Mouse (Mus musculus) NIH3T3 (cell line): ENCODE data around the gene Fgf13.
A peak's percentile ranks its signal among the peaks of the same experiment; 100 is the strongest.

Experiments used
- DNase-seq: peaks from one replicate; pipeline ENCODE4 v3.0.0-alpha.2; 2012; ENCODE audit warnings: low read depth

The Fgf13 gene

DNA sequence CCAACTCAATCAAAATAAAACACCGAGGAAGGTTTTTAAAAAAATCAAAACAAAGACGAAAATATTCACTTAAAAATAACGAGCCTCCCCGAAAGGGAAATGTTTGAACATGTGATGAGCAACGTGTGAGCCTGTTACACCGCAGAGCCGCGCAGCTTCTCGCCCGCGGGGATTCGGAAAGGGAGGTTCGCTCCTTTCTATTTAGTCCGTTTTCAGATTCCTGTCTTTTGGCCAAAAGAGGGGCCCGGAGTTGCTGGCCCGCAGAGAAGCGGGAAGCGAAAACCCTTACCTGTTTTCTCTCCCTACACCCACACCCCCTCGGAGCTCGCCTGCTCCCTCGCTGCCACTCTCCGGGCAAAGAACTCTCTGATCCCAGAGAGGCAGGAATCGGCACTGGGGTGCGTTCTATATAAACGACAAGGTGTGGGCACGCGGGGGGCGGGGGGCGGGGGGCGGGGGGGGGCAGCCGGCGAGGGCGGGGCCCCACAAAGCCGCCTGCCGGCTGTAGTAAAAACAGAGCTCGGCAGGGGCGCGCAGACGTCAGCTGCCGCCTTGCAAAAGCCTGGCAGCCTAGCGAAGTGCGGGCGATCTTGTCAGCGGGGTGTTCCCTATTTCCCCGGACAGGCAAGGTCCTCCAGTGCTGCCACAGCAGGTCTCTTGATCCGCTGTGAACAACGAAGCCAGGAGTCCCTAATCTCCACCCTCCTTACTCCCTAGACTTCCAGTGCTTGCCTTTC lies at the start of gene Fgf13:
Fgf13 (minus strand) TSS at position 377 of the 737 bp plus-strand sequence.
- DNase-seq, result no peak

DNA sequence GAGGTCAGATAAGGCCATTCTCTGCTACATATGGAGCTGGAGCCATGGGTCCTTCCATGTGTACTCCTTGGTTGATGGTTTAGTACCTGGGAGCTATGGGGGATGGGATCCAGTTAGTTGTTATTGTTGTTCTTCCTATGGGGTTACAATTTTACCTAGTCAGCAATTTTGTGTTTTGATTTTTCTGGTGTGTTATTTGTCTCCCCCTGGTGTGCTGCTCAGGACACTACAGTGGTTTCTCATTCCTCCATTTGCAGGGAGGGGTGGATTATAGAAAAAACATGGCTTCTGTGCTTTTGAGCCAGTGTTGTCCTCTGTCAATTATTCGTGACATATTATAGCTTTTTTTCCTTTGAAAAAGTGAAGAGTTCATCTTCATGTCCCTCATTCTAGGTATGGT lies 38.7 kb upstream of the Fgf13 start:
- no peak for DNase-seq

DNA sequence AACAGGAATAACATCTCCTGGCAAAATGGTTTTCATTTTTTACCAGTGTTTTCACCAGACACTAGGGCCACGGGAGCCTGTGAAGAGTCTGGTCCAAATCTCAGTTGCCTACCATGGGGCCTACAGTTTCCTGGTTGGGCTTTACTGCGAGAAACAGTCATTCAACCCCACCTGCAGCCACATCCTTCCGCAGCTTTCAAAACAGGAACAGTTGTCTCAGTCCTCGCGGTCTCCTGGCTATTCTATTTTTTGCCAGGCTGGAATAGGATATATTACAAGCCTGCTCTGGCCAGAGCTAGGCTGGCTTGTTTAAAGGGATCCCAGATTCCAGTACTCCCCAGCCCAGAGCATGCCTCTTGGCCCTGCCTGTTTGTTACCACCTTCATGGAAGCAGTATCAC lies 21.2 kb upstream of the Fgf13 start:
- DNase-seq, result no peak

DNA sequence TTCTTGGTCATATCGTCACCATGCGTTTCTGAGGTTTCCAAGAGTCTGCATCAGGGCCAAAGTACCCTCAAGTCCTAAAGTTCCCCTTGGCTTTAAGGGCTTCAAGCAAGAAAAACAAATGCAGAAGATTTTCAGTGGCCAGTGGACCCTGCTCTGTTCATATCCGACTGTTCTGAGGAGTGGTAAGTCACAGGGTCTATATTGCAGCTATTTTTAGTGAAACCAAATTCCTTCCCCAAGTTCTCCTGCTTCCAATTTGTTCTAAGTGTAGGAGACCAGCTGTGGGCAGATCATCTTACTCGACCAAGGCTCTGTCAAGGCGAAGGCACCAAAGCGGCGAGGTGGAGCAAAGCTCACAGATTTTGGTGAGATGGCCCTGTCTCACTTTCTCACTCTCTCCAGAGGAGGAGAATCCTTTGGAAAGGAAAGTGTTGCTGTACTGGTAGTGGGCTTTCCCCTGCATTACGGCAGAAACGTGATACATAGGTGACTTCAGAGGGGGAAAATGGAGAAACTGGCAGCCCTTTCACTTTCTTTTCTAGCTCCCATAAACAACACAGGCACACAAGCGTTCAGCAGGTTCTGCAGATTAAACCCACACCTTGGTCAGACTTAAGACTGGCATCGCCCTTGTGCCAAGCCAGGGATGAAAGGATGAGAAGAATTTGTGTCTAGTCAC lies 17.8 kb upstream of the Fgf13 start:
- DNase-seq, result no peak

DNA sequence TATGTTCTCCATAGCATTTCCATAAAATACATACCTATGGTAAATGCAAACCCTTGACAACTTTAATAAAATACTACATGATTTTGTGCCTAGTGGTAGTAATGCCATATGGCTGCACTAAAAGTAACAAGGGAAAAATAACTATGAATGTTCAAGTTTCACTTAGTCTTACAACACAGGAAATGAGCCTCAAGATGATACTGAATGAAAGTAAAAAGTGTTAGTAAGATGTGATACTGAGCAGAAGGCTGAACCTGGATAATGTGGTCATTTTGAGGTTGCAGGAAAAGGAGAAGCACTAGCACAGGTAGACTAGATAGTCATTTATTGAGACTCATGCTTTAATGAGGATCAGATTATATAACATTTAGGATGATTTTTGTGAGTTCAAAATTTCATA lies 16.2 kb upstream of the Fgf13 start:
- no peak for DNase-seq

DNA sequence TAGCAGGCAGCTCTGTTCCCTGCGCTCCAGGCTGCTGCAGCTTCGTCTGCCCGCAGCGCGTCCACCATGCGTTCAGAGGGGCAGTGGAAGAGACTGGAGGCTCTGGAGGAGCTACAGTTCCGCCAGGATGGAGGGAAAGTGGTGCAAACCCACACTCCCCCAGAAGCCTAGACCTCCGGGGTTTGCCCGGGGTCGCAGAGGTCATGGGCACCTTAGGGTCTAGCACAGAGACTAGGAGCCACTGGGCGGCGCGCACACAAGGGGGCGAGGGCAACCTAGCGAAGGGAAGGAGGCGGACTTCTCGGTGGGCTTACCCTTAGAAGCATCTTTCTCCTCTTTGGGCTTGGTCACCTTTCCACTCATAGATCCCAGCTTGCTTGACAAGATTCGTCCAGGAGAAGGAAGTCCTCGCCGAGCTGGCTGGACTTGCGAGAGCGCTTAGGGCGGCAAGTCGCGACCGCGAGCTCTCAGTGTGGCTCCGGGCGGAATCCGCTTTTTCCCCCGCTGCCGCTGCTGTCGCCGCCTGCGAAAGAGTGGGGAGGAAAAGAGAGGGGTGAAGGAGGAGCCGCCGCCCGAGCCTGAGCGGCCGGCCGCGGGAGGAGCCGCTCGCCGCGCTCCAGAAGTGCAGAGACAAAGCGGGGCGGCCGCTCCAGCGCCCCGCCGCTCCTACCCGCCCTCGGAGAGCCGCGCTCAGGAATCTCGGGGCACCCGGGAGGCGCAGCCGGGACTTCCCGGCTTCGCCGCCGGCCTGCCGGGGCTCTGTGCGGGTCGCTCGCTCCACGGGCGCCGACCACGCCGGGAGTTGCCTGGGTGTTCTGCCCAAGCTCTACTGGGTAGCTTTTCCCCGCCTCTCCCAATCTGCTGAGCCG lies 811 bp downstream of the Fgf13 start:
- DNase-seq, result no peak

DNA sequence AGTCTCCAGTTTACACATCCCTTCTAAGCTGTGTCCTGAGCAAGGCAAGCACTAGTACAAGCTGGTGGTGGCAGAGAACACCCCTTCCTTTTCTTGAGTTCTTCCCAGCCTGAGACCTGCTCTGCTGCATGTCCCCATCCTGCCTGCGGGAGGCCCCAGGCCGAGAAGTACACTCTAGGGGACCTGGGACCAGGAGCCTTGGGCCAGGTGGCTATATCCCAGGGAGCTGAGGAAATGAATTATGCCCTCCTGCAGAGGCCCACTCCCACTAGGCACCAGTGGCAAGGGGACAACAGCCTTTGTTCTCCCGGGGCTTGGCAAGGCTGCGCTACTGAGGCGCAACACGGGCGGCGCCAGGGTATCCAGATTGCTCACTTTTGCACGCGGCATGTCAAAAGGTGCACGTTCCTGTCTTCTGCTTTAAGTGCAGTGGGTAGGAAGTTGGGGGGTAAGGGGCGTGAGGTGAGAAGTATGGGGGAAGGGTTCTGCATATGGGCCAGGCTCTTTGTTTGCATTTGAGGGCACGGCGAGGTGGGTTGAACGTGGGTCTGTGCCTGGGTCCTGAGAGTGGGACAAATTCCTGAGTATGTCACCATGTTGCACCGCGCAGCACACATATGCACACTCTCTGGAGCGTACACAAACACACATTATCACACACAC lies 1.7 kb downstream of the Fgf13 start:
- no peak for DNase-seq

DNA sequence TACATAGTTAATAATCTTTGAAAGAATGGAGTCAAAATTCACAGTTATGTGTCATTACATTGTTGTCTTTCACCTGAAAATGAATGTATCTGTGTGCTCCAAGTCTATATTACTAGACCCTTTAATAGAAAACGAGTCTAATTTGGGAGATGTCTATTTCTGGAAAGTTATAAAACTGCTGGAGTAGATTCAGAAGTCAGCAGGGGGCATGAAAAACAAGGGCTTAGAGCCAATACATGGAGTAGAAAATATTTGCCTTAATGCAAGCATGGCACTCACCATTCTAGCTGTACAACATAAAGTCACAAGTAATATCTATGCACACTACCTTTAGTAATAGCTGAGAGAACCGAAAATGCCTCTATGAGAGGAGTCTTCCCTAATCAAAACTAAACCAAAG lies 19.9 kb downstream of the Fgf13 start:
- no peak for DNase-seq

DNA sequence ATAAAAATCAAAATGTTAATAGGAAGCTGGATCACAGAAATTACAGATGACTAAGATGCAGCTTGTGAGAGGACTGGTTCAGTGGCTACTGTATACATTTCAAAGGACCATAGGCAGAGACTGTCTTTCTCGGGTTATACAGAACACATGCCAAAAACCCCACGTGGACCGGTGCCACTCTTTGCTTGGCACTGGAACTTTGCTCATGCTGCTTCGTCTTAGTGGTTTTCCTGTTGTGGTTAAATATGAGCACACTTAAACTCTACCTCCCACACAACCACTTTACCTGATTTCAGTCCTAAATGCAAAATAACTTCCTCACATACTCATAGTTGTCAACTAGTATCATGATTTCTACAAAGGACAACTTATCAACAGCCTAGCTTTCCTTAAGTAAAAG lies 59.6 kb downstream of the Fgf13 start:
- no peak for DNase-seq

DNA sequence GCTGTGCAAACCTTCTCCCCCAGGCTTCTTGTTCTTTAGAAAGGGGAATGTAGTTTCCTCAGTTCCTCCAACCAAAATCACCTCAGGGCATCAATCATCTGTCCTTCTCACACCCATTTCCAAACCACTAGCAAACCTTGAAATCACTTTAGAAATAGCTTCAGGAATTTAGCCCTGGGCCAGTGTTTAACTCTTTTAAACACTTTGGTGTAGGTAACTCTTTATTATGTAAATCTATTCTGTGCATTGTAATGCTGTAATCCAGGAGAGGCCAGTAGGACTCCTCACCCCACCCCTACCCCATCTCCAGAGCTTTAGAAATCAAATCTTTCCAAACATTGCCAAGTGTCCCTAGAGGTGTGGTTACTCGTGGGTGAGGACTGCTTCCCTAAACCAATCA lies 74.5 kb downstream of the Fgf13 start:
- no peak for DNase-seq

DNA sequence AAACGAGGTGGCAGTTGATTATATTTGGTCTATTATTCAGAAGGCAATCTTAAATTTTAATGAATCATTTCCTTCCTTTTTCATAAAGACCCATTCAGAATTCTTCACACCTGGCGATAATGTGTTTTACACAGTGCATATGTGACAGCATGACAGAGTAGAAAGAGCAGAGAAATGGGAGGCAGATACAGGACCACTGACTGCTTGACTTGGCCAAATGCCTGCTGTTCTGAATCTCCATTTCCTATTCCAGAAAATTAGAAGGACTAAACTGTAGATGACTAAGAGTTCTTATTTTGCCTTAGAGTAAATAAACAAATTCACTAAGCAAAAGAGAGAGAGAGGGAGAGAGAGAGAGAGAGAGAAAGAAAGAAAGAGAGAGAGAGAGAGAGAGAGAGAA lies 82.4 kb downstream of the Fgf13 start:
- no peak for DNase-seq

DNA sequence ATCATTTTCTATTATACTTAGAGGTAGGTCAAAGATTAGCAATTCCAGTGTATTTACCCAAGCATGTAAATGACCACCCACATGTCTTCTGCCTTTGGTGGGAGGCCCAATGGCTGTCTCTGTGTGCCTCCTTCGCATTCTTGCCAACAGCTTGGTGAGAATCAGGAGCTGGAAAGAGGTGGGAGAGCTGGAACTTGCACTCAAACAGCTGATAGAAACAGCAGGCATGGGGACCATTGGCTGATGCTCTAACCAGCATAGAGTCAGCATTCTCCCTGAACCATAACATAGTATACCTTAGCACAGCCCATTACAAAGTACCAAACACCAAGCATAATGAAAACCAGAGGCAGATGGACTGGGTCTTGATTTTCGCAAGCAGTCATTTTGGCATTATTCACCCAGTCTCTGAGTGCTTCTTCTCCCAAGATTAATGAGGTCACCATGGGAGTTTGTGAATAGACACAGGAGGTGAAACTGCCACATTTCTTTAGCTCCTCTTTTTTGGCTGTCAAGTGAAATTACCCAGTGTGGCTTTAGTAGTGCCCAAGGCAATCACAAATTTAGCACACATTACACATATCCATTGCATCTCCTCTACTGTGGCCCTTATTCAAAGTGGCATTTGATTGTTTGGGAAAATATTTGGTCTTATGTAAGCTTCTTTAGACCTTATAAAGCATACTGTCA lies 165.1 kb downstream of the Fgf13 start:
- DNase-seq, result no peak

DNA sequence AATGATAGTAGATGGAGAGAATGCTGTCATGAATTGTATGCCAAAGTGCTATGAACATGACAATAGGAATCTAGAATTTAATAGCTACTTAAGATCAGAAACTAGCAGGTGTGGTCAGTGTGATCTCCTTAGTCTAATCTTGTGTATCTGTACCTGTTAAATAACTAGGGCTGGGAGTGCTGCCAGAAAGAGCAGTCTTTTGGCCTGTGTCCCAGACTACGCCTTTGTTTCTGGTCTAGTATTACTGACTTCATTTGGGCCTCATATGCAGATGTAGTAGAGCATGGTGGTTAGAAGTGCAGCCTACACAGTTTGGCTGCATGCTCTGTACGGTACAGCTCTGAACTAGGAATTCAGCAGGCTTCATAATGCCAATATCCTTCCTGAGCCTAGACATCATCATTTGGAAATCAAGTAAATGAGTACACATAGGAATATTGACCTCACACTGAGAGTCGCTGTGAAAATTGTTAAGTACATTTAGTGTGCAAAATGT lies 276.9 kb downstream of the Fgf13 start:
- DNase-seq, result no peak

DNA sequence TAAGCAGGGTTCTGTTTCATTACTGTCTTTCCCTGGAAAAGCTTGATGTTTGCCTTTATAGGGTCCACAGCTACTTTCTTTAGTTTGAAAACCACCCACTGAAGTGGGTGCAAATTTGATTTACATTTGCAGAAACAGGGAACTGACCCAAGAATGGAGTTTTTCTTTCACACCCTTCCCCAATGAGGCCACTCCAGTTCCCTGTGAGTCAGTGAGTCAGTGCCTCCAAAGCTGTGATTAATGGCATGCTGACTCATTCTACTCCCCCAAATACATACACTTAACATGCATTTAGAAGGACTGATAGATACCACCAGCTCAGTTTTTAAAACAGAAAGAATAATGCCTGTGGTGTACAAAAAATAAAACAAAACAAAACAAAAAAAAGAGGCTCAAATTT lies 316.3 kb downstream of the Fgf13 start:
- peak; percentile 1 for DNase-seq

DNA sequence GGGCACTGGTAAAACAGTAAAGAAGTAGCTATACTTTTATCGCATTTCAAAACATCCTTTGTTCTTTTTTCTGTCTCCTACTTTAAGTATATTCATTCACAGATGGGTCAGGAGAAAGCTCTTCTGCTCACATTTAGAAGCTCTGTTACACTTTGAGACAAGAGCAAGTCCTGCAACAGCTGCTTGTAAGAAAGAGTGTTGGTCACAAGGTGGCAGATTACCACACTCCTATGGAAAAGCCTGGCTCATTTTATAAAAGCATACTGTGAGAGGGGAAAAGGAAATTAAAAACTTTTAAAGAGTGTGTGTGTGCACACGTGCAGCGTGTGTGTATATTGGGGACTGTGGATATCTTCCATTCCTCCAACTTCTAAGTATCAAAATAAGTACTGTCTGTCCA lies 324.1 kb downstream of the Fgf13 start:
- no peak for DNase-seq

DNA sequence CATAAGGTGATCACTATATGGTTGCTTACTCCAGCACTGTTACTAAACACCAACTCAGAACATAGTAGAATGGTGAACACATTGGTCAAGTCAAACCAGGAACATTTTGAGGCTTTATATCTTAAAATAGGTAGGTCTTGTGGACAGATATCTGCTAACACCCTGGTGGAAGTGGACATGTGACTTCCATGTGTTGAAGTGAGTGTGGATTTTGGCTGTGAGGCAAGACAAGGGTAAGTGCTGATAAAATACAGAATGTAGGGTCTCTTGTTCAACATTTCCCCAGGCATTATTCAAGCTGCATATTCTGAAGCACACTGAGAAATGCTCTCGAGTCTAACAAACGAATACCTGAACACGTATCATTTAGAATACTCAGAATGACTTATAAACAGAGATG lies 324.7 kb downstream of the Fgf13 start:
- DNase-seq, result no peak

DNA sequence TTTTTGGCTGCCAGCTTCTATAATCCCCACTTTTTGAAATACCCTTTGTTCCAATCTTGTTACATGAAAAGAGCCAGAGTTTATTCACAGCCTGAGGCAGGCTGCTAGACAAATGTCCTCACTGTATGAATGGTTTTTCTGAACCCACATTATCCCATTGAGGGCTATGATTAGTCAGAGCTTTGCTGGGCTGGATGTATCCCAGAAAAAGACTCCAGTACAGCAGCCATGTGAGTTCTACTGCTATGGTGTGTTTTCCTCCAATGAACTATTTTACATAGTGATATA lies 326.5 kb downstream of the Fgf13 start:
- DNase-seq, result no peak

DNA sequence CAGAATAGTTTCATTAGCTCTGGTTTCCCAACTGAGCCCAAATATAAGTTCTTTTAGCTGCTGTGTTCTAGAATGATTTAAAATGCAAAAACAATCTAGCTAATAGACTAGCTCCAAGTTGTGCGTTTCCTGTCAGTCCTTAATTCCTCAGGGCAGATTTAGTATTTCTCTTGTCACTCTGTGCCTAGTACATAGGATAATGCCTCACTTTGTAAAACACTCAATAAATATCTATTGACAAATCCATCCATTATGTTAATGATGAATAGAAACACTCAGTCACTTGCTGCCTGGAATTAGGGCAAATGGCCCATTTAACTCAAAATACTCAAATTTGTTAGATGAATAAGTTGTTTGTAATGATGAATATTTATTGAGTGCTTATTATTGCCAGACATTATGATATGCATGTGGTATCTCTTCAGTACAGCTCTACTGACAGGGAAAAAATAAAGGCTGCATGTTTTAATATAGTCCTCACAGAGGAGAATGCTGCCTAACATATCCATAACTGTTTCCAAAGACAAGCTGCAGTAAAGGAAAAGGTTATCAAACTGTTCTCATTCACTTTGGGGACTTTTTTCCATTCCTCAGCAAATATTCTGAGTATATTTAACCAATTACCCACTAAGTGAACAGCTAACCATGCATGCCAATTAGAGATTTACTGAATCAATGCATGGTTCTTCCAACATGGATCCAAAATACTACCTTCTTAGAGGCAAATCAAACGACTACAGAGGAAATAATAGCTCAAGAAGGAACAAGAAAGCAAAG lies 327.0 kb downstream of the Fgf13 start:
- no peak for DNase-seq

DNA sequence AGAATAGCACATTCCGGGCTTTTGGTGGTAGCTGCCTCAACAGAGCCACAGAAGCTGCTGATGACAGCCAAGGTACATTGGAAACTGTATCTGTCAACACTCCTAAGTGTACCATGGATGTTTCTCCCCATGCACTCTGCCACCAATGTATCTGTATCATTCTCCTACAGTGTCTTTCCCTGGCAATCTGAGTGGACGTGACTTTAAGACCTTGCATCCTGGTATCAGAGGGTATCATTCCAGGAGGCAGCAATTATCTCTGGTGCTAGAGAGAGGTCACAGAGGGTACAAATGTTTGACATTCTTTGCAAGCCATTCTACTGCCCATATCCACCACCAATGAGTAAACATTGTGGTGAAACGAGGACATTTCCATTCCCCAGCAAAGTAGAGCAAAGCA lies 347.2 kb downstream of the Fgf13 start:
- DNase-seq, result no peak

DNA sequence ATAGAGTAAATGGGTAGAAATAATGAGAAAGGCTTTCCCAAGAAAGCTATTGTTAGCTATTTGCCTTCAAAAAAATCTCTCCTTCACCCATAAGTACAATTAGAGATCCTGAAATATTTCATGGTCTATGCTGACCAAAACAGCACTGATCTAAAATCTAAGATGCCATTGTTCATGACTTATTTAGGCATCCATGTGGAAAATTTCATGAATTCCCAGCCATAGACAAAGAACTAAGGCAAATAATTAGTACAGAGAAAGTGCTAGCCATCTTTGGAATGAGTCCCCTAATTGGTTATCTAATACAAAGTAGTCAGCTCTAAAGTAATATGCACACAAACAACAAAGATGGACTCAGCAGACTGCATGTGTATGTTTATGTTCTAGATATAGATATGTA lies 366.7 kb downstream of the Fgf13 start:
- no peak for DNase-seq

DNA sequence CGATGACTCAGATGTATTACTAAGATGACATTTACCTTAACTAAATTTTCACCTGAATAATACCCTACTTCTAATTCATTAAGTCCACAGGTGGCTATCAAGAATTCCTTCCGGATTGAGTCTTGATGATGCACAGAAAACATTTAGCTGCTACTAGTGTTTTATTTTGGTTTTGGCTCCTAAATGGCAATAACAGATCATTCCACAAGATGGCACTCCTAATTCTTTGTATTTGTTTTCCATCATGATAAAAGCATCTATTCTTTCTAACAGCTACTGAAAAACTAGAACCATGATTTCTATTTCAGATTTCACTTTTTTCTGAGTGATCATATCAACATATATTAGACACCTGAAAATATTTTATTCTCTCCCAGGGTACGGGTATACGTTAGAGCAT lies 373.7 kb downstream of the Fgf13 start:
- DNase-seq, result peak; percentile 8
